Mouse (Mus musculus) spleen, postnatal 10 days (tissue): Measurements from ENCODE around the gene Msantd2.
A peak's percentile ranks its signal among the peaks of the same experiment; 100 is the strongest.

Experiments used
- DNase-seq, 2 experiments: peaks; one replicate each; pipeline ENCODE4 v3.0.0; 2021 to 2022; ENCODE audit warnings: low spot score in 2 of 2

Msantd2 gene

DNA sequence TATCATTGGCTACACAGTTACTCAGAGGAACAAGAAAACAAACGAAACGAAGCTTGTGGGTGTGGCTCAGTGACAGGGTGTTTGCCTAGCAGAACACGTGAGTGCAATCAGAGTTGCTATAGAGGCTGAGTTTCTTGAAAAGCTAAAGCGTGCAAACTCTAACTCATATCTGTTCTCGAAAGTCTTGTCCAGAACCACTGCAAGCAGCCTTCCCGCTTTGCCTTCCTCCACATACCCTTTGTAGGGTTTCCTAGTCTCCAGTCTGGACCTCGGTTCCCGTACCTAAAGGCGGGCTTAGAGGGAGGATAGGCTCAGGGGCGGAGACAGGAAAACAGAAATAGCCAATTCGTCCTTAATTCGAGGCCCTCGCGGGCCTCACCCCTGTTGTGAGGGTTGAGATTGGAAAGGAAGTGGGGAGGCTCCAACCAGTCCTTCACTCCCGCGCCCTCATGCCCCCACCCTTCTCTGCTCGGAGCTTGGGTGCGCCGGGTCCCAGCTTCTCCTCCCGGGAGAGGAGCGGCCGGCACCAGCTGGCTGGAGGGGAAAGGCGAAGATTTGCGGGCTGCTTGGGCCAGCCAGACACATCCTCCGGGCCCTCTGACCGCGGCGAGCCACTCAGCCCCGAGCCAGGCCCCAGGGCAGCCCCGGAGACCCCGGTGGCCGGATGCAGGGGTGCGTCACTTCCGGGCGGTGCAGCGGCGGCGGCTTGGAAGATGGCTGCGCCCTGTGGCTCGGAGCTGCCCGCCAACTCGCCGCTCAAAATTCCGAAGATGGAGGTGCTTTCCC lies at the start of gene Msantd2:
Gene Msantd2 (plus strand): TSS at position 709 of the 786 bp plus-strand sequence.
- peak; percentile 76 to 90 for DNase-seq

DNA sequence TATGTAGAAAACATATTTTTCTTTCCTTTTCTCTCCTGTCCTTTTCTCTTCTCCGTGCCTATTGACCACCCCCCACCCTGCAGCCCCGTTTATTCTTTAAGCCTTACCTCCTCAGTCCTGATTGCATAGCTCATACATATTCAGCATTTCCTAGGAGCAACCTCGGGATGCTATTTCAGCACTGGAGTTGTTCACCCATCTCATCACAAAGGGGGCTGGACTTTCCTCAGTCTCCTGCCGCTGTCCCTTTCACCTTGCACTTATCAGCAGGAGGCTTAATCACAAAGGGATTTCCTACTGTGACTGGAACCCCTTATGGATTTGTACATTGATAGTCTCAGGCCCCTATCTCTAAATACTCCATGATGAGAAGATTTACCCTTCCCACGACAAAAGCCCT lies 36.7 kb upstream of the Msantd2 start:
- no peak for DNase-seq

DNA sequence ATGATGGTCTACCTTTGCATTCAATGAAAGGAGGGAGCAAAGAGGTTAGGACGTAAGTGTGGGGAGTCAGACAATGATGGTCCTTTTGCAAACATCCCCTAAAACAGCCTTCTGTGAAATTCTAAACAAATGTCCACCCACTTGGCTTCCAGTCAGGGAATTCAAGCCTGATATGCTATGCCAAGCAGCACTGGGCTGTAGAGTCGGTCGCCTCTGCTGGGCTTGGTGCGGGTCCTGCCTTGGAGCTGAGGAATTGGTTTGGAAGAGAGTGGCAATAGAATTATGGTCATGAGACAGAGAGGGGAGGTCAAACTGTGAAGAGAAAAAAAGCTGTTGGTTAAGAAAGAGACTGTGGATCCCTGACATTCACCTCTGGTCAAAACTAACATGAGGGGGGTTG lies 35.8 kb upstream of the Msantd2 start:
- DNase-seq = no peak

DNA sequence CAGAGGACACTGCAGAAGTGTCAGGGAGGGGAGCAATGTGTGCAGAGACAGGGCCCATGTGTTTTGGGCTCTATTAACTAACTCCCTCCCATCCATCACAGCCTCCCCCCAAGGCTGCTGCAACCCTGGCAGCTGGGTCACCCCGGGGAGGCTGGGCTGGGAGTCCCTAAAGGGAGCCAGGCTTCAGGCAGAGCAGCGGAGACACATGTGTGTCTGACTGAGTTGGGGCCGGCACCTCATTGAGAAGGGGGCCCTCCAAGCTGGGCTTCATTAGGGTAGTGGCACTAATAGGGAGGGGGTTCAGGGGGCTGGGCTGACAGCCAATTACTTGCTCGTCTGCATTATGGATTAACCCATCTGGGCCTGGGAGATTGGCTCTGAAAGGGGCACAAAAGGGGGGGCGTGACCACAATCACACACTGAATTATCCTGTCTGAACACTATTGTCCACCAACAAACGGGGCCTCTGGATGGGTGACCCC lies 35.1 kb upstream of the Msantd2 start:
- DNase-seq = no peak

DNA sequence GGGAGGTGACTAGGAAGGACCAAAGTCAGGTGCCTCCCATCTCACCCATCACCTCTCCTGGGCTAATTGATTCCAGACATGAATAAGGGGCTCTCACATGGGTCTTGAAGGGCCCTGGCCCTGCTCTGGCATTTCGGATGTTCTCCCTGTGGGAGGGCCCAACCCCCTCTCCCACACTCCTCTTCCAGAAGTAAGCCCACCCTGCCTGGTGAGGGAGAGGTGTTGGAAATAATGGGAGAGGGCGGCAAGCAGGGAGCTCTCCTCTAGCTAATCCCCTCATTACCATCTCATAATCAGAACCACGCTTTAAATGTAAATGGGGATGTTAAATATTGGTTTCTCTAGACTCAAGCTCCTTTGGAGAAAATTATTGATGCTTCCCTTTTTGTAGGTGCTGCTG lies 34.1 kb upstream of the Msantd2 start:
- no peak for DNase-seq

DNA sequence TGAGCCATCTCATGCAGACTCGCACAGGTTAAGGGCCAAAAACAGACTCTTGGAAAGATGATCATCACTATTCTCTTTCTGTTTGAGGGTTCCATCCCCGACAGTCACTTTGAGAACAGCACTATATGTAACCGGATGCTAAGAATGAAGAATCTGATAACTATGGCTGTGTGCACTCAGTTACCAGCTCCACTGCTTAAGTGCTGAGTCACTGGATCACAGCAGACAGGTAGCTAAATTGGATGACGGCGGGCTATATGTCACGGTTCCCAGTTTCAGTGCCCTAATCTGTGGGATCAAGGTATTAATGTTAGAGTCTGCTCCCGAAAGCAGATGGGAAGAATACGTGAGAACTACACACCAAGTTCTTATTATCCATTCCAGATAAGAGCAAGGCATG lies 33.3 kb upstream of the Msantd2 start:
- DNase-seq = no peak

DNA sequence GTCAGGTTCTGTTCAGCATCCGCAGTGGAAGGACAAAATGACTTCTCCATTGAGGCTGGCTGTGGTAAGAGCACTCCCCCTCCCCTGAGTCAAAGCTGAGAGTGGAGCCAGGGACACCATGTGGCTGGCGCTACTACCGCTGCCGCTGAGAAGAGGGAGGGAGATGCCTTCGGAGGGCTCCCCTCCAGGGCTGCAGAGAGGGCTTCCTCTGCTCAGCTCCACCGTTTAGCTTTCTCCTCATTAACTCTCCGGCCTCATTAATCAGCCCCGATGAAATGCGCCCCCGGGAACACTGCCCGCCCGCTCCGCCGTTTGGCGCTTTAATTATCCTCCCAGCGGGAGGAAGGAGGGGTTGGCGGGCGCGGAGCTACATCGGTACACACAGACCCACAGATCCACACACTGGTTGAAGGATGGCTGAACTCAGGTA lies 32.6 kb upstream of the Msantd2 start:
- DNase-seq = no peak

DNA sequence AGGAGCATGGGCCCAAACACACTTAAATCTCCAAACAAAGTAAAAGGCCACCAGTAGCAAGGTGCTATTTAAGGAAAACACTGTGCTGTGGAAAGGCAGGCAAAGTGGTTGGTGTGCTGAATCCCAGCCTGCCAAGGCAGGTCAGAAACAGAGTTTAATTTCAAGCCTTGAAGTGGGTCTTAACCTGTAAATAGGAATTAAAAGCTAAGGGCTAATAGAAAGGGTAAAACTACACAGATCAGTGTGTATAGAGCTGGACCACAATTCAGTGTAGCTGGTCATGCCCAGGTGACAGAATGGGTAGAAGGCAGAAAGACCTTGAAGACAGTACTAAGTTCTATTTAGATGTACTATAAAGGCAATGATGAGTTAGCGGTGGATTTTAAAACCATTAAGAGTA lies 32.0 kb upstream of the Msantd2 start:
- DNase-seq = no peak

DNA sequence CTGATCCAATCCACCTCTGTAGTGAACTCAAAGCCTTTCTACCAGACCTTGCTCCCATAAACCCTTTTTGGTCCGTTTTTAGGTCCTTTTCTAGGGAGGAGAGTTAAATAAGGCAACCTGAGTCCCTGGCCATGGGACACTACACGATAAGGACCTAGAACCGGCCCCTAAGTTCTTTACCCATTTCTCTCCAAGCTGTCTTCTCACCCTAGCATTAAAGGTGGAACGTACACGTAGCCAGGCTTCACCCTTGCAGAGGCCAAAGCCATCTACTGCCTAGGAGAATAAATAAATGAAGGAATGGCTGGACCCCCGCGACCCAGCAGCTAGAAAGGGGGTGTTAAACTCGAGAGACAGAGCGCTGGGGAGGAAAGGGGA lies 29.5 kb upstream of the Msantd2 start:
- no peak for DNase-seq

DNA sequence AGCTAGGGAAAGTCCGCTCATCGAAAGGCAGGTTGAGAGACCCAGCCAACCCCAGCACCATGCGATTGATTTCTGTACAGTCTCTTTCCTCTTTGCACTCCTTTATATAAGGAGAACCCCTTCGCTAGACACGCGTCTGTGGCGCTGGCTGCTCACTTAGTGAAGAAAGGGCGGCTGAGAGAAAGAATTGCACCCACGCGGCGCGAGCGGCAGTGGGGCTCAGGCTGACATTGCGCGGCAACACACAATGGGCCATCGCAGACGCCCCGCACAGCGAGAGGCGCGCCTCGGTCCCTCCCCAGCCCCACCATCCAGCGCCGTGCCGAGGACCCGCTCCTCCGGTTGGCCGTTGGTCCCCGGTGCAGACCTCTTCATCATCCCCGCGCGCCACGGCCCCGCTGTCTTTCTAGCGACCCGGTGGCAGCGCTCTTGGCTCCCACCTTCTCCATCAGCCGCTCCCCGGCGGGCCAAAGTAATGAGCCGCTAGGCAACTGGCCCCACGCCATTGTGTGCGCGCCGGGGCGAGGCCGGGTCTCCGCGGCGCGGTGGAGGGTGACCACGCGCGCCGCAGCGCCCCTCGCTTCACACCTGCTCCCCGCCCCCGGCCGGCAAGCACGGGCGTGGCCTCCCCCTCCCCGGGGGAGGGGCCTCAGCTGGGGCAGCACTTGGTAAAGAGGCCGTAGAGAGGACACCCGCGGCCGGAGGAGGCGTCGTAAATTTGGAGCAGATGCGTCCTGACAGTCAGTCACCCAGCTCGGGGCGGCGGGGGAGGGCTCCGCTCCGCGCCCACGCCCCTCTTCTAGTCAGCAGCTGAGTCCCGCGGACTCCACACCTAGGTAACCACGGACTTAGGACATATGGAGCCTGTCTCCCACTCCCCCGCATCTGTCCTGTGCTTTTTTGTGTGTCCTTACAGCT lies 28.8 kb upstream of the Msantd2 start:
- peak in 1 of 2 experiments; percentile 31 for DNase-seq

DNA sequence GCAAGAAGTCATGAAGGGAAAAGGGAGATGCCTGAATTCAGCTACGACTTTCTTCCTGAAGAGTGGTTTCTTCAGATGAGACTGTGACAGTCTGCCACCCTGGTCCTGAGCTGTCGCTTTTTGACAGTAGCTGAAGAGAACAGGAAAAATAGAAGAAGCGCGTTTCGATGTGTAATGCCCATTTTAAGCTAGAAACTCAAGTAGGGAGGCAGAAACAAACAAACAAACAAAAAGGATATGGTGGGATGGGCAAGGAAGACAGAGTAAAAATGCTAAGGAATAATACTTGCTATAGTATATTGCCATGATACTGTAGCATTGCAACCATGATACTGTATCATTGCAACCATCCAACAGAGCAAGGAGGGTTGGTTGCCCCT lies 28.2 kb upstream of the Msantd2 start:
- DNase-seq = no peak

DNA sequence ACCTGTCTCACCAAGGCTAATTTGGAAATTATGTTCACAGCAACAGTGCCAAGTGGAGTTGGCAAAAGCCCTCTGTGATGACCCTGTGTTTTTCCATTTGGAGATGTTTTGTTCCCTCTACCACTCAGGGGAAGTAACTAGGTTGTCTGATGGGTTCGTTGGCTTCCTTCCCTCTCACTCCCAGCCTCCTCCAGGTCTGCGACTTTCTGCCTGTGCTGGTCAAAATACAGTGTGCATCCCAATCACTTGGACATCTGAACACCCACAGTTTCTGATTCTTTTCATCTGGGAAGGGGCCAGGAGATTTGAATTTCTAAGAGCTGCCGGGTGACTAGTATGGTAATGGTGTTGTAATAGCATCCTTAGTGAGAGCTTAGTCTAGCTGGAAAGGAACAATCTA lies 27.5 kb upstream of the Msantd2 start:
- DNase-seq = no peak

DNA sequence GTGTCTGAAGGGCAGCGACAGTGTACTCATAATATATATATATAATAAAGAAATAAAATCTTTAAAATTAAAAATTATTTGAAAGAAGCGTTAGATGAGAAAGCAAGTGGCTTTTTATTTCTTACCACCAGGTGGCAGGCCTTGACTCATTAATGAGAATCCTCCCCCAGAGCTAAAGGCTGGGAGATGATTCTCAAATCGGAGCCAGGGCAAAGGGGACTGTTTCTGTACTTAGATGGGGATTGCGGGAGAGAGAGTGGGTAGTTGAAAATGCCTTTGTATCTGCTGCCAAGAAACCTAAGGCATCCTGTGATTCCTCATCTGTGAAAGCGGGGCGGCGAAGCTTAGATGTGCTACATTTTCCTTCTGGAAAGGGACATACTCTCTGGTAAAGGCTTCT lies 26.4 kb upstream of the Msantd2 start:
- peak in 1 of 2 experiments; percentile 55 for DNase-seq

DNA sequence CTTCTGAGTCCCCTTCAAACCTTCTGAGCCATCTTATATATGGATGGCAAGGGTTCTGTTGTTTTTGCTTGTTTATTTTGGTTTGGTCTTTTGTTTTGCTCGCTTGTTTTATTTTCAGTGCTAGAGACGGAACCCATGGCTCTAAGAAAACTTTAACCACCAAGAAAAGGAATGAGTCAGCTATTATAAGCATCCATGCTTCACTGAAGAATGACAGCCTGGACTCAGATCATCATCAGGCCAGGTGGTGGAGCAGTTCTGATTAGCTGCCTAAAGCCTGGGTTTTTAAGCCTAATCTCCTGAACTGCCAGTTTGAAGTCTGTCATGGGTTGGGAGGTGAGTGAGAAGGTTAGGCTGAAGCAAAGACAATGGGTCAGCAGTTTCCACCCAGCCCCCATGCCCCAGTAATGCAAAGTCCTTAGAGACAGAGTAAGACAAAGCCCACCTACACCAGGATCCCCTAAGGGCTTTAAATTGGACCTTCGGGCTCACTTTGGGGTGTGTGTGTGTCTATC lies 15.5 kb upstream of the Msantd2 start:
- no peak for DNase-seq

DNA sequence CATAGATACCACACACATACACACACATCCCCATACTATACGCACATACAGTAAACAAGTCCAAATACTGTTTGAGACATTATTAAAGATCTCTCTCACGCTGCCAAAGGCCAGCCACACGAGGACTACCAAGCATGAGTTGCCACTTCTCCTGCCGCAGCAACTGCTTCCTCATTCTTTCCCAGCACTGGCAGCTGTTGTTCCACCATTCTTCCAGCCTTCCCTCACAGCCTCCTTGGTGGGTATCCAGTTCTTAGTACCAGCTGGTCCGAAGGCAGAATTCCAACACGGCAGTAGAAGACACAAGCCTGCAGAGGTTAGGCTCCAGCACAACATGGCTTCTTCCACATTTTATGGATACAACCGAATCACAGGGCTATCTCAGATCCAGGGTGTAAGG lies 14.2 kb upstream of the Msantd2 start:
- no peak for DNase-seq

DNA sequence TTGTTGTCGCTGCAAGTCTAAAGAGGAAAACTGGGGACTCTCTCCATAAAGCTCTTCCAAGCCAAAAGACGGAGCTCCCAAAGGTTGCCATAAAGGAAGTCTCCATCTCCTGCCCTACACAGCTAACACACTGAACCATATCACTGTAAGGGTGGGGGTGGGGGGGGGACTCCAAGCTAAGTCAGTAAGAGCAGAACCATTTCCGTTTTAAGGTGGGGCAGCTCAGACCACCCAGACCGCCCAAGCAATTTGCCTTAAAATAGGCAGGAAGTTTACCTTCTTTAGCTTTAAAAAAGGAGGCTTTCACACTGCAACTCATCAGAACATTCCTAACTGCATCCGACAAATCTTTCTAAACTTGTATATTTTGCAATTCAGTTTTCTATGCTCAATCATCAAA lies 4.0 kb upstream of the Msantd2 start:
- DNase-seq = no peak

DNA sequence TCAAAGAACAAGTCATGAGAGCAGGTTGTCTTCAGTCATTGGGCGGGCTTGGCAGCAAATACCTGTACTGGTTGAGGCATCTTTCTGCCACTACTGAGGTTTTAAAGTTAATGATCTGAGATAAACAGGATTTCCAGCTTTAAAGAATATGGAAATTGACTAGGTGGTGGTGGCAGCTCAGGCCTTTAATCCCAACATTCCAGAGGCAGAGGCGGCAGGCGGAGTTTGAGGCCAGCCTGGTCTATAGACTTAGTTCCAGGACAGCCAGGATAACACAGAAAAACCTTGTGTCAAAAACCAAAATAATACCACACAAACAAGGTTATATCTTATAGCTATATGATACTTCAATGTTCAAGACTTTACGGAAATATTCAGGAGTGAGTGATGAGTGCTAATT lies 1.1 kb upstream of the Msantd2 start:
- no peak for DNase-seq

DNA sequence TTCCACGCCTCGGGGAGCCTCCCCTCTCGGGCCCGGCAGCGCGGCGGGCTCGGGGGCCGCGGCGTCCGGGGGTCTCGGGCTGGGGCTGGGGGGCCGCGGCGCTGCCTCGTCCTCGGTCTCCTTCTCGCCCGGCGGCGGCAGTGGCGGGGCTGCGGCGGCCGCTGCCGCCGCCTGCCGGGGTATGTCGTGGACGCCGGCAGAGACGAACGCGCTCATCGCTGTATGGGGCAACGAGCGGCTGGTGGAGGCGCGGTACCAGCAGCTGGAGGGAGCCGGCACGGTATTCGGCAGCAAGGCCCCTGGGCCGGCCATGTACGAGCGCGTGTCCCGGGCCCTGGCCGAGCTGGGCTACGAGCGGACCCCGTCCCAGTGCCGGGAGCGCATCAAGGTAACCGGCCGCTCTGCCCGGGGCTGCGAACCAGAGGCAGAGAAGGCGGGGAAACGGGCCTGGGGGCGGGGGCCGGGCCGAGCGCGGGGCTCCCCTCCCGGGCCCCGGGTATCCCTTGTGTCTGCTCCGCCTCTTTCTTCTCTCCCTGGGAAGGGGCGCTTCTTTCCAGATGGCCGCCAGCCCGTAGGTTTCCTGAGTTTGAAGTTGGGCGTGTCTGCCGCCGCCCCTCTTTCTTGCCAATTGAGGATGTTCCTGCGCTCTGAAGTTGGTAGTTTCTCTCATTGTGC lies 464 bp downstream of the Msantd2 start:
- peak; percentile 44 to 50 for DNase-seq

DNA sequence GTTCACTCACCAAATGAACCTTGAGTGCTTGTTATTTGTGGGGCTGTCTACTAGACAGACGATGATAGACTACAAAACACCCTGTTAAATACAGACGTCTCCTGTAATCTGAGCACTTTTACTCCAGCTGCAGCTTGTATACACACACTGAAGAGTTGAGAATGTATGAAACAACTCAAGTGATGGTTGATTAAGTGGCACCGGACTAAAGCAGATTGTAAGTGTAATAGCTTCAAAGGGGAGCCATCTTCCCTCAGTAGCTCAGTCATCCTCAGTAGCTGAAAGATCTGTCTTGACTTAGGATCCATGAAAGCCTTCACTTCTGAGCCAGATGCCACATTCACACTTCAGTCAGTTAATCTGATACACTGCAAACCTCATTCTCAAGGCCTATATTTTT lies 6.6 kb downstream of the Msantd2 start:
- no peak for DNase-seq

DNA sequence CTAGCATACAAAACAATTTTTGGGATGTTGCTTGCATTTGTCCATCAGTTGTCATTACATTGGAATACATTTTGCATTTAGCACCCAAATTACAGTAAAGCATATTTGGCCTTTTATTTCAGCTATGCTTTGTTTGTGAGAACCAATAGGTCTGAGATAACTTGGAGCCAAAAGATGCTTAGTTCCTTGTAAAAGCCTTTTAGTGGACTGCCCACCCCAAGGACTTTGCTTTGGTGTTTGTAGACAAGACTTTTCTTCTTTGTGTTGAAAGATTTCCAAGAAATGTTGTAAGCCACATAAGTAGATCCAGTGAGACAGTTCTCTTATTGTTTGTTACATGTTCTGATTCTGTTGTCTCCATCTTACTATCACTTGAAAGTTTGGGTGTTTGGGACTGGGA lies 7.2 kb downstream of the Msantd2 start:
- no peak for DNase-seq

DNA sequence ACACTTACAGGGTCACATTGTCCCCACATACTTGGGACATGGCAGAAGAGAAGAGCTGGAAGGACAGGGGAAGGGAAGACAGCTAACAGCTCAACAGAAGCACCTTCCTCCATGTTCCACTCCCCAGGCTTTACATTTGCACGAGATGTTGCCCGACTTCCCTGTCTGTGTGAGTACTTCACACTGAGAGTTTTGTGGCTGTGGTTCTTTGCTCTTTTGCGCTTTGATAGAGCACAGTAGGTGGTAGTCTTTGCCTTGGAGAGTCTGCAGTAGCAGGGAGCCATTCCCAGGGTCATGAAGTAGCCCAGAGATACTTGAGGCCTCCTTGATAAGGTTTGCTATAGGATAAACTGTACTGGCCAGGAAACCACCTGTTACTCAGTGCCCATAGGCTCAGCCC lies 11.1 kb downstream of the Msantd2 start:
- no peak for DNase-seq

DNA sequence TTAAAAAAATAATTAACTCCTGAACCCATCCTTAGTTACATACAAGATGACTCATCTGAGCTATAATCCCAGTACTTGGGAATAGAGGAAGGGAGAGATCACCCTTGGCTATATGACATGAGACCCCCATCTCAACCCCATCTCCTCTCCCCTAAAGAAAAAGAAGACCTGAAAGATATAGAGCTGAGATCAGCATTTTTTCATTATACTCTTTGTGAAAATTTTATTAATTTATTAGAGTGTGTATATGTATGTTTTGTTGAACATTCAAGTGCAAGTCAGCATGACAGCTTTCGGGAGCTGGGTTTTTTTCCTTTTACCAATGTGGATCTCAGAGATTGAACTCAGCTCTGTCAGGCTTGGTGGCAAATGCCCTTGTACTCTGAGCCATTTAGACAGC lies 12.1 kb downstream of the Msantd2 start:
- DNase-seq = no peak
